Mouse (Mus musculus) ES-Bruce4 (cell line): ENCODE measurements at regions not wholly inside any gene's neighbourhood (a gene's known extent, or its start where the extent isn't known, plus 50 kb on each side); places are given as distances from the start of the nearest gene placed in this dataset.

ENCODE experiments used
- CTCF ChIP-seq: IDR thresholded peaks from one replicate; pipeline ENCODE4 v1.8.1; 2011; ENCODE audit warnings: low read depth, low read length
- EP300 ChIP-seq: IDR thresholded peaks from 2 replicates; pipeline ENCODE4 v1.6.1; 2011; ENCODE audit warnings: low read depth, low read length; ENCODE audit not compliant: insufficient read depth
- POLR2A ChIP-seq: IDR thresholded peaks from one replicate; pipeline ENCODE4 v1.8.1; 2011; ENCODE audit warnings: low read length; ENCODE audit not compliant: insufficient read depth

DNA sequence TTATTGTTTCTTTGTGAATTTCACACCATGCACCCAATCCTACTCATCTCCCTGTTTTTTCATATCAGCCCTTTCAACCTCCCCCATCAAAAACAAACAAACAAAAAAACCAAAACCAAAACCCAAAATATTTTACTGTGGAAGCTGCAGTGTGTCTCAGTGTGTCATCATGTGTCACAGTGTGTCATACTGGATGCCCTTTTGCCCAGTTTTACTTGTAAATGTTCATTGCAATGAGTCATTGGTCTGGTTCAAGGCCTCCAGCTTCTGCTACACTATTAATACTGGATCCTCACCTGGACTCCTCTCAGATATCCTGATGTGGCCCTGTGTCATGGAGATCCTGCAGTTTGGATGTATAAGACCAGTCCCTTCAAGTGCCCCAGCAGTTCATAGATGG is 64.4 kb upstream of the Smox start:
- TF ChIP-seq EP300 = no peak
- TF ChIP-seq POLR2A = no peak
- TF ChIP-seq CTCF = no peak
